Mouse (Mus musculus): ENCODE results near the gene Tnpo1.

DNA sequence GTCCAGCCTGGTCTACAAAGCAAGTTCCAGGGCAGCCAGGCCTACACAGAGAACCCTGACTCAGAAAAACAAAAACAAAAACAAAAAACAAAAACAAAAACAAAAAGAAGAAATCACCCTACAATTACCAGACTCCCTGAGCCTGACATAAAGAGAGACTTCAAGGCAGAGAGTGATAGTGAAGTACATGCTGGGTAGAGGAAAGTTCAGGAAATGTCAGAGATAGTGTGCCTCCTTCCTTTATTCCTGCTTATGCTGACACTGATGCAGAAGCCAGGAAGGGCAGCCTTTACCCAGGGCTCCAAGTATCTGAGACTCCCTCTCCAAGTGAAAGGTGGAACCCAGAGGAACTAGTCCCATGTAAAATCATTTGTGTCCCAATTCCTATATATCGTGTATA is 121.7 kb downstream of the Tnpo1 start:
- TF ChIP-seq CTCF (IDR thresholded peaks at IDR 0.05; ENCODE audit: borderline replicate concordance, extremely low read depth, insufficient read depth, insufficient read length) (no peak), POLR2A (IDR thresholded peaks at IDR 0.05; ENCODE audit: borderline replicate concordance, extremely low read depth, insufficient read depth, insufficient read length, poor library complexity, severe bottlenecking) (no peak)
